Mouse (Mus musculus): Measurements from ENCODE around the gene Lrrc46. TPM values are rescaled to one million over a fixed set of nuclear protein-coding genes. Genes with fewer than 3 reads are reported as not detected.

Gene Lrrc46
- polyA plus RNA-seq, 1 experiment from 2014 or later = 2.7 TPM

DNA sequence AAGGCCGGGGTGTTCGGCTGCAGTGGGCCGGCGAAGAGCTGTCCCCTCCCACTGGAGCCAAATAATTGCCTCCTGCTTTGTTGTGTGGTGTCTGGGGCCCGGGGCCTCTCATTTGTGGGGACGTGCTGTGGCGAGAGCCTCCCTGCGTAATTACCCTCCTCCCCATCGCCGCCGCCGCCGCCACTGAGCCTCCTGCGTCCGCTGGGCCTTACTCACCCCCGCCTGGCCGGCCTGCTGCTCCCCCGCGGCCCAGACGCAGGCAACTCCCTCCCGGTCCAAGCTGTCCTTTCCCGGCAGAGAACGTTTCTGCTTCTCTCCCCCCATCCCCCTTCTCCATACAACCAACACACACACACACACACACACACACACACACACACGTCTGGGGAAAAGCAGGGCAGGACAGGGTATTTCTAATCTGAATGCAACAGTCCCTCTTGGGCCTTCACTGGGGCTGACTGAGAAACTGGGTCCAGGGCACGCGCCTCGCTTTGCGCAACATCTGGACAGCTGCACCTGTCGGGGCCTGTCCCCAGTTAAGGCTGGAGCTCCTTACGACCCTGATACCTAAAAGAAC is 43.7 kb downstream of the Lrrc46 start:
- peak; percentile 73 for ATAC-seq (ENCODE audit: low FRiP score)
- Histone ChIP-seq H3K9ac (ENCODE audit: low read length) (peak overlapping the region; percentile 77), H3K4me2 (peak overlapping the region; percentile 63), H3K27me3 (ENCODE audit: control insufficient read depth, insufficient read depth, low read length) (peaks cover 4% of the 10 kb centered on the region; the same call in 1 of the 2 replicates), H3K36me3 (ENCODE audit: control insufficient read depth, insufficient read depth, low read length) (no peaks in the 10 kb centered on the region), H3K4me1 (ENCODE audit: control insufficient read depth, insufficient read depth, low read length) (peaks cover 17% of the 10 kb centered on the region), H3K9me3 (ENCODE audit: control insufficient read depth, low read length) (no peaks in the 10 kb centered on the region), H3K27ac (ENCODE audit: low read depth, low read length) (peak overlapping the region; percentile 35; the same call in 1 of the 2 replicates), H3K4me3 (ENCODE audit: low read depth, low read length) (peak overlapping the region; percentile 30)
- WGBS = 1% methylated on average over 30 of the region's 30 CpGs
- DNase-seq (ENCODE audit: low spot score, missing footprints) = peak; percentile 95

DNA sequence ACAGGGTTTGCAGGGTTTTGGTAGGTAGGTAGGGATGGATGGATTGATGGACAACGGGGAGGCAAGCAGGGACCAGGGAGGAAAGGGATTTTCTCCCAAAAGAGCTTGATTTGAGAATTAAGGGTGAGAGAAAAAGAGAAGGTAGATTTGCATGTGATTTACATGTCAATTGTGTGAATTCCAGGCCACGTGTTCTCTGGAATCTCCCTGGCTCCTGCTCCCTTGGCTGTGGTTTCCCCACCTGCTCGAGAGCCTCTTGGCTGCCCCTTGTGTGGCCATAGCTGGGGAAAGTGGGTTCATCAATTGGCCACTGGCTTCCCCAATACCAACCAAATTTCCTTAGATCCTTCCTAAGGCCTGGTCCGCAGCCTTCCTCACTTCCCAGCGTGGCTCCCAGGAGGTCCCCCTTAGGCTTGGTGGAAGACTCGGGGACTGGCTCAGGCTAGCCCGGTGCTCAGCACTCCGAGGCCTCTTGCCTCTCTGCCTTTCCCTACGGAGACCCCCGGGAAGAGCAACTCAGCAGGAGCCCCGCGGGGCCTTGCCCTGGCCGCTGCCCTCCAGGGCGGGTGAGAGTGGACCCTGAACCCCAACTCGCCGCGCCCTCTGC is 44.3 kb downstream of the Lrrc46 start:
- no peaks in the 10 kb centered on the region for H3K9me3 ChIP-seq (ENCODE audit: control insufficient read depth, low read length)
- no peak for DNase-seq (ENCODE audit: low spot score, missing footprints)
- WGBS = 6% methylated on average over 17 of the region's 17 CpGs
- peaks cover 17% of the 10 kb centered on the region for H3K4me1 ChIP-seq (ENCODE audit: control insufficient read depth, insufficient read depth, low read length)
- no peaks in the 10 kb centered on the region for H3K36me3 ChIP-seq (ENCODE audit: control insufficient read depth, insufficient read depth, low read length)
- peak overlapping the region; percentile 35; the same call in 1 of the 2 replicates for H3K27ac ChIP-seq (ENCODE audit: low read depth, low read length)
- peaks cover 4% of the 10 kb centered on the region; the same call in 1 of the 2 replicates for H3K27me3 ChIP-seq (ENCODE audit: control insufficient read depth, insufficient read depth, low read length)
- H3K4me3 ChIP-seq (ENCODE audit: low read depth, low read length) = peak overlapping the region; percentile 30
- H3K4me2 ChIP-seq = peak overlapping the region; percentile 63
- ATAC-seq (ENCODE audit: low FRiP score) = peak; percentile 40
- peak overlapping the region; percentile 77 for H3K9ac ChIP-seq (ENCODE audit: low read length)

DNA sequence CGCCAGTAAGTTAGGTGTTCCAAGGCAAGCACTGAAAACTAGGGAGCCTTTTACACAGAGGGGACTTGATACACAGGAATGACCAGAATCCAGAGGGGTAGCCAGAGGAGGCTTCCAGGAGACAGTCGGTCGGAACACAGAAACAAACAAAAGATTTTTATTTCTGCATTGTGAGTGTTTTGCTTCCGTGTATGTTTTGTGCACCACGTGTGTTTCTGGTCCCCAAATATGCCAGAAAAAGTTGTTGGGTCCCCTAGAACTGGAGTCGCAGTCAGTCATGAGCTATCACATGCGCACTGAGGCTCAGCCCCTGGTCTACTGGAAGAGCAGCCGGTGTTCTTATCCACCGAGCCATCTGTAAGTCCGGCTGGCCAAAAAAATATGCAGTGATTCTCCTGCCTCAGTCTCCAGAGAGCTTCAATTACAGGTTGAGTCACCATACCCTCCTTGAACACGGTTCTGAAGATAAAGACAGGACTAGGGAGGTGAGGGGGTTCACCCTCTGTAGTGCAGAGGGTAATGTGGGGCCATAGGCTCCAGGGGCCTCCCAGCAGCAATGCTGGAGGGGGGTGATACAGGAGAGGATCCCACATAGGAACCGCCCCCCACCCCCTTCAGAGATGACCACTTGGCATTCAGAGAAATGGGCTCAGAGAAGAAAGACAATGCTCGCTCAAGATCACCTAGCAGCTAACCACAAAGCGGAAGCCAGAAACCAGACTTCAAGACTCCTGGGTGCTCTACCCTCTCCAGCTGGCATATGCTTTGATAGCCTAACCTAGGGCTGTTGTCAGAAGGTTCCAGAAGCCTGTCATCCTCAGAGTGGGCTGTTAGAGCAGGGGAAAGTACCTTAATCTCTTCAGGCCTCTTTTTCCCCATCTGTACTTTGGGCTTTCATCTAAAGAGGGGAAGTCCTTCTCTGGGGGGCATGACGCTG is 45.1 kb downstream of the Lrrc46 start:
- DNase-seq (ENCODE audit: low spot score, missing footprints) (peak; percentile 81), ATAC-seq (ENCODE audit: low FRiP score) (no peak)
- Histone ChIP-seq H3K4me3 (ENCODE audit: low read depth, low read length) (no peak overlapping the region), H3K27ac (ENCODE audit: low read depth, low read length) (no peak overlapping the region), H3K27me3 (ENCODE audit: control insufficient read depth, insufficient read depth, low read length) (peaks cover 4% of the 10 kb centered on the region; the same call in 1 of the 2 replicates), H3K9me3 (ENCODE audit: control insufficient read depth, low read length) (no peaks in the 10 kb centered on the region), H3K4me1 (ENCODE audit: control insufficient read depth, insufficient read depth, low read length) (peaks cover 17% of the 10 kb centered on the region), H3K36me3 (ENCODE audit: control insufficient read depth, insufficient read depth, low read length) (no peaks in the 10 kb centered on the region), H3K4me2 (no peak overlapping the region), H3K9ac (ENCODE audit: low read length) (no peak overlapping the region)
- 75% methylated on average over 15 of the region's 15 CpGs for WGBS

DNA sequence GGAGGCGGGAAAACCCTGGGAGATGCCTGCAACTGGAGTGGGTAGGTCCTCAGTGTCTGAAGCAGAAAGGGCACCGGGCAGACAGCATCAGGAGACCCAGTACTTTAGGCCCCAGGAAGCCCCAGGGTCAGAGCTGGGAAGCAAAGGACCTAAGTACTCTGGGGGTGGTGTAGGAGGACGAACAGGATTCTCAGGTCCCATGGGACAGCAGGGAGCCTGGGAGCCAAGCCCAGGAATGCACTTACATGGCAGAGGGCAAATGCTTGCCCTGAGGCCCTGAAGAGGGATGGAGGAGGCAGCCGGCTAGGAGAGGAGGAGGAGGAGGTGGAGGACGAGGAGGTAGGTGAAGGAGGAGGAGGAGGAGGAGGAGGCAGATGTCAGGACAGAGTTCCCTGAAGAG is 46.2 kb downstream of the Lrrc46 start:
- DNase-seq (ENCODE audit: low spot score, missing footprints) (no peak), ATAC-seq (ENCODE audit: low FRiP score) (no peak)
- Histone ChIP-seq H3K4me1 (ENCODE audit: control insufficient read depth, insufficient read depth, low read length) (peaks cover 14% of the 10 kb centered on the region), H3K9me3 (ENCODE audit: control insufficient read depth, low read length) (no peaks in the 10 kb centered on the region), H3K4me2 (no peak overlapping the region), H3K9ac (ENCODE audit: low read length) (no peak overlapping the region), H3K4me3 (ENCODE audit: low read depth, low read length) (no peak overlapping the region), H3K27me3 (ENCODE audit: control insufficient read depth, insufficient read depth, low read length) (peaks cover 4% of the 10 kb centered on the region; the same call in 1 of the 2 replicates), H3K27ac (ENCODE audit: low read depth, low read length) (no peak overlapping the region), H3K36me3 (ENCODE audit: control insufficient read depth, insufficient read depth, low read length) (no peaks in the 10 kb centered on the region)
- WGBS = 25% methylated on average over 5 of the region's 5 CpGs

DNA sequence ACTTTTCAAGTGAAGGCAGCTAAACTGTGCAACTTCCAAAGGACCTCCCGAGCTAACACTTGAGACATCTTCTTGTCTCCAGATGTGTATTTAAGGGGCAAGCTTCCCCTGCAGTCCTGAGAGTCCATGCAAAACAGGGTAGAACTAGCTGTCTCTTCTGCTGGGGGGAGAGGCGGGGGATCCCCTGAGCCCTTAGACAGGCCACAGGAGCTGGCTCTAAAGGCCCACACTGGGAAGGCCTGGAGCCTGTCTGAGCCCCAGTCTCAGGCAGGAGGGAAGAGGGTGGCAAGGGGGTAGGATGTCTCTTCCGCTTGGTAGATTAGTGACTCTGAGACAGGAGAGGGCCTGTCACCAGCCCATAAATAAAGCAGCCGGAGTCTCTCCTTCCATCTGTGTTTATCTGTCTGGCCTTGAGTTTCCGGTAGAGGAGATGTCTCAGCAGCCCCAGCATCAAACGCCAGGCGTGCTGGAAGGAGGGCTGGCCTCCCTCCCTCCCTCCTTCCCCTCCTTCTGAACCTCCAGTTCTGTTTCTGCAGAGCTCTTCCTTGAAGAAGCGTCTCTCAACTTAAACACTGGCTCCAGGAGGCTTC is 48.4 kb downstream of the Lrrc46 start:
- WGBS = 51% methylated on average over 8 of the region's 8 CpGs
- no peak for DNase-seq (ENCODE audit: low spot score, missing footprints)
- H3K4me3 ChIP-seq (ENCODE audit: low read depth, low read length) = no peak overlapping the region
- H3K4me1 ChIP-seq (ENCODE audit: control insufficient read depth, insufficient read depth, low read length) = peaks cover 20% of the 10 kb centered on the region
- no peak overlapping the region for H3K27ac ChIP-seq (ENCODE audit: low read depth, low read length)
- H3K9me3 ChIP-seq (ENCODE audit: control insufficient read depth, low read length) = no peaks in the 10 kb centered on the region
- H3K36me3 ChIP-seq (ENCODE audit: control insufficient read depth, insufficient read depth, low read length) = no peaks in the 10 kb centered on the region
- peaks cover 7% of the 10 kb centered on the region for H3K27me3 ChIP-seq (ENCODE audit: control insufficient read depth, insufficient read depth, low read length)
- H3K4me2 ChIP-seq = no peak overlapping the region
- ATAC-seq (ENCODE audit: low FRiP score) = no peak
- no peak overlapping the region for H3K9ac ChIP-seq (ENCODE audit: low read length)

DNA sequence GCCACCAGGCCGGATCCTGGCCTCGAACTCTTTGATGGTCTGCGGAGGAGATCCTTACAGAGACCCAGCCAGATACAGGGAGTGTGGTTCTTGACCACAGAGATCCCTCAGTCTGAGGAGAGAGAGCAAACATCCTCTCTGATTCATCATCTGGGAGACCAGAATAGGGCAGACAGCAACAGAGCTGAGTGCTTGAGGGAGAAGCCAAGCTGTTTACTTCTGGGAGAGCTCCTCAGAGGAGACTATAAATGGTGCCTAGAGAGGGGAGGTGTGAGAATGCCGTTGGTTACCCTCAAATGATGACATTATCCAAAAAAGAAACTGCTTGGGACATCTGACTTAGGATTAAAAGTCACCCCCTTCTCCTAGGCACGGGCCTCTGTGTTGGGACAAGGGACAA is 49.7 kb downstream of the Lrrc46 start:
- H3K27me3 ChIP-seq (ENCODE audit: control insufficient read depth, insufficient read depth, low read length) = peaks cover 9% of the 10 kb centered on the region
- DNase-seq (ENCODE audit: low spot score, missing footprints) (no peak), ATAC-seq (ENCODE audit: low FRiP score) (no peak)
- no peak overlapping the region for H3K27ac ChIP-seq (ENCODE audit: low read depth, low read length)
- H3K4me1 ChIP-seq (ENCODE audit: control insufficient read depth, insufficient read depth, low read length) = peaks cover 7% of the 10 kb centered on the region
- H3K9ac ChIP-seq (ENCODE audit: low read length) = no peak overlapping the region
- WGBS = 77% methylated on average over 5 of the region's 5 CpGs
- no peaks in the 10 kb centered on the region for H3K36me3 ChIP-seq (ENCODE audit: control insufficient read depth, insufficient read depth, low read length)
- H3K4me3 ChIP-seq (ENCODE audit: low read depth, low read length) = no peak overlapping the region
- no peak overlapping the region for H3K4me2 ChIP-seq
- no peaks in the 10 kb centered on the region for H3K9me3 ChIP-seq (ENCODE audit: control insufficient read depth, low read length)

DNA sequence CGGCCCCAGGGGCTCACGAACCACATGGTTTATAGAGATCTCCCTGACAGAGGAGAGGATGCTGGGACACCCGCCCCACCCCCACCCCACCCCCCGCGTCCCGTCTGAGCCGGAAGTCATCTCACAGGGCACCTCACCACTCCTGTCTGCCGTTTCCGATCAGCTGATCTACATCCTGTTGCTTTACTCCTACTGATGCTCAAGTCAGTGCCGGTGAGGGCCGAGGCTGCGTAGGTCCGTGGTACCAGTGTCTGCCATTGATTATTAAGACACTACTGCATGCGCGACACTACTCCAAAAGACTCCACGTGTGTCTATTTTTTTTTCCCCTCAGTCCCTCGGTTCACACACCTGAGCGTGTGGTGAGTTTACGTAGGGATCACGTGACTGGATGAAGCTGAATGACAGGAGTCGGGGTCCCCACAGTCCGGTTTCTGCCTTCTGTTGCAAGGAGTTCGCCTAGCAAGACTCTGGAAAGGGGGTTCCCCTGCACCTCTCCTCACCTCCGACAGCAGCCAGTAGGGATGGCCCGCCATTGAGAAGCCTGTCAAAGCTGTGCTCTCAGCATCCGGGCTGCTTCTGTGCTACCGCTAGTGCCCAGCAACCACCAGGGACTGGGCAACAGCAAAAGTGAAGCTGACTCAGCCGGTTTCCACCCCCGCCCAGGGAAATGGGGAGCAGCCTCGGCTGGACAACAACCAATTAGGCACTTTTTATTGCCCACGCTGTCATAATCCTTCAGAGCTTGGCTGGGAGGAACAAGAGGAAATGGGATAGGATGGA is 53.1 kb downstream of the Lrrc46 start:
- peak overlapping the region; percentile 23 for H3K4me3 ChIP-seq (ENCODE audit: low read depth, low read length)
- ATAC-seq (ENCODE audit: low FRiP score) (peak; percentile 38; the same call in 1 of the 2 replicates), DNase-seq (ENCODE audit: low spot score, missing footprints) (peak; percentile 90)
- no peaks in the 10 kb centered on the region for H3K36me3 ChIP-seq (ENCODE audit: control insufficient read depth, insufficient read depth, low read length)
- no peaks in the 10 kb centered on the region for H3K9me3 ChIP-seq (ENCODE audit: control insufficient read depth, low read length)
- peaks cover 5% of the 10 kb centered on the region for H3K4me1 ChIP-seq (ENCODE audit: control insufficient read depth, insufficient read depth, low read length)
- H3K4me2 ChIP-seq = peak overlapping the region; percentile 49
- H3K9ac ChIP-seq (ENCODE audit: low read length) = peak overlapping the region; percentile 40
- H3K27me3 ChIP-seq (ENCODE audit: control insufficient read depth, insufficient read depth, low read length) = peaks cover 14% of the 10 kb centered on the region
- 8% methylated on average over 31 of the region's 31 CpGs for WGBS
- no peak overlapping the region for H3K27ac ChIP-seq (ENCODE audit: low read depth, low read length)

DNA sequence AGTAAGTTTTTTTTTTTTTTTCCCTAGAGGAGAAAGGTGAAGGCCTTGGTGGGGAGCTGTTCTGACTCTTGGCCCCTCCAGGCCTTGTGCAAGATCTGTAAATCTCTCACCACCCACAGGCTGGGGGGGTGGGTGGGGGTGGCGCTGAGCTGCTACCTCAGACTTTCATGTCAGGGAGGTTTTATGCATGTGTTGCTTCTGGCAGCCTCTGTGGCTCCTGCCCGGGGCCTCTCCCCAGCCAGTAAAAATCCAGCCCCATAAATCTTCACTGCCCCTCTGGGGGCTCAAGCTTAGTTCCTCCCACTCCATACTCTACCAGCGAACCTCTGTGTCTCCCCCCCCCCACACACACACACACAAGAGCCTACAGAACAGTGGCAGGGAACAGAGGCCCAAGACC is 54.7 kb downstream of the Lrrc46 start:
- Histone ChIP-seq H3K36me3 (ENCODE audit: control insufficient read depth, insufficient read depth, low read length) (no peaks in the 10 kb centered on the region), H3K9ac (ENCODE audit: low read length) (no peak overlapping the region), H3K4me1 (ENCODE audit: control insufficient read depth, insufficient read depth, low read length) (peaks cover 9% of the 10 kb centered on the region), H3K4me2 (no peak overlapping the region), H3K27ac (ENCODE audit: low read depth, low read length) (no peak overlapping the region), H3K27me3 (ENCODE audit: control insufficient read depth, insufficient read depth, low read length) (peaks cover 14% of the 10 kb centered on the region), H3K9me3 (ENCODE audit: control insufficient read depth, low read length) (no peaks in the 10 kb centered on the region), H3K4me3 (ENCODE audit: low read depth, low read length) (no peak overlapping the region)
- ATAC-seq (ENCODE audit: low FRiP score) (no peak), DNase-seq (ENCODE audit: low spot score, missing footprints) (no peak)
- WGBS = 55% methylated on average over 3 of the region's 3 CpGs

Data from midbrain, embryonic 11.5 days (tissue).